Mouse (Mus musculus) lung, adult 2 months (tissue): Measurements from ENCODE around the gene Acox3. TPM values are rescaled to one million over a fixed set of nuclear protein-coding genes. Genes with fewer than 3 reads are reported as not detected.

Experiments
- DNase-seq: peaks from one replicate; pipeline ENCODE4 v3.0.0; 2022
- H3K4me1 ChIP-seq: fragments of 200-500 bp; 2 replicates; pipeline ENCODE4 v1.6.1; 2011; ENCODE audit warnings: low read length; ENCODE audit not compliant: control insufficient read depth, insufficient read depth
- H3K4me3 ChIP-seq: fragments of 200-500 bp; replicated peaks from 2 replicates; pipeline ENCODE3; 2011; ENCODE audit warnings: low read depth, mild to moderate bottlenecking, control low read depth, low read length; ENCODE audit errors: extremely low read depth
- CTCF ChIP-seq: fragments of 200-500 bp; IDR thresholded peaks from 2 replicates; pipeline ENCODE4 v1.5.1; 2011; ENCODE audit warnings: mild to moderate bottlenecking, low read length, control low read depth; ENCODE audit not compliant: insufficient read depth
- POLR2A ChIP-seq: fragments of 200-500 bp; IDR thresholded peaks from 2 replicates; pipeline ENCODE4 v1.6.1; 2011; ENCODE audit warnings: low read depth, mild to moderate bottlenecking, control low read depth, low read length, borderline replicate concordance; ENCODE audit errors: extremely low read depth
- WGBS: fragments of 180-500 bp; shearing (Covaris S2); methylation state at CpG from one replicate; pipeline ENCODE4 v1.1.7; 2018; 5-methylcytosine and 5-hydroxymethylcytosine counted together
- polyA plus RNA-seq: library from polyadenylated mRNA; depleted of rRNA; stranded (reverse); fragments of >200 nt; gene quantifications from 2 replicates; pipeline ENCODE4 v1.2.3, GENCODE M21; 2012

Acox3 gene
- polyA plus RNA-seq, 1 experiment, result 53.8 TPM

DNA sequence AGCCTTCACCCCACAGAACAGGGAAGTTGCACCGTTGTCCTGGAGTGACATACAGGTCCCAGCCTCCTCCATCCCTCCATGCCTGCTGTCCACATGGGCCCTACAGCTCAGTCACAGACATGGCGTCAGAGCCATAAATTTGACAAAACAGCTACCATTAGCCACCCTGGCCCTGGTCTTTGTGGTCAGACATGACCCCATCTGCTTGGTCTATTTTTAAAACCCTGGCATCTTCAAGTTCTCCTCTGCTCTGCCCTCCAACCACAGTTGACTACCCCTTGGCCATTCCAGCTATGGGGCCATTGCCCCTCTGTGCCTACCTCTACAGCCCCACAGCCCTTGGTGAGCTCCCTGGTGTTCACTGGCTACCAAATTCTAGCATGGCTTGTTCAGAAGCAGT, 27.1 kb downstream of the Acox3 start:
- Histone ChIP-seq H3K4me1 (no peaks in the 10 kb centered on the region), H3K4me3 (no peak overlapping the region)
- DNase-seq, result no peak
- TF ChIP-seq CTCF (no peak), POLR2A (no peak)
- 75% methylated on average over 2 of the region's 2 CpGs for WGBS

GRCm38 (mm10) chr5:35610381-35610780, 27.5 kb downstream of the Acox3 start:
- no peak for DNase-seq
- no peak for TF ChIP-seq POLR2A
- TF ChIP-seq CTCF, result no peak
- Histone ChIP-seq H3K4me3 (no peak overlapping the region), H3K4me1 (no peaks in the 10 kb centered on the region)
- 91% methylated on average over 7 of the region's 7 CpGs for WGBS

DNA sequence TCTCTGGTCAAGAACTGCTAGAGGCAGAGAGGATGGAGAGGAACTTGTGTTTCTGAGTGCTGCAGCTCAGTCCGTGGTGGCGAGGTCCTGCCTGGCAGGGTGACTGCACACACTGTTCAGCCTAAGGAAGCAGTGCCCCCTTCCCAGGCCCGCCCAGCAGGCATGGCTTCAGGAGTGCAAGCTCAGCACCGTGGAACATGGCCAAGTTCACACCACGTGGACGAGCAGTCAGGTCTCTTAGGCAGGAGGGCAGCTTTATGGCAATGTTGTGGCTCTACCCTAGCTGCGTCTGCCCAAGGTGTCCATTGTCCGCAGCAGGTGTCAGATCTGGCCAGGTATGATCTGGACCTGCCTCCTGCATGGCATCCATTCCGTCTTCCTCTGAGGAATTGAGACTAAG, 28.3 kb downstream of the Acox3 start:
- no peak for DNase-seq
- H3K4me1 ChIP-seq, result no peaks in the 10 kb centered on the region
- WGBS, result 76% methylated on average over 9 of the region's 9 CpGs
- H3K4me3 ChIP-seq, result no peak overlapping the region
- TF ChIP-seq POLR2A (no peak), CTCF (no peak)

GRCm38 (mm10) chr5:35611900-35612299, 29.1 kb downstream of the Acox3 start:
- TF ChIP-seq CTCF, result no peak
- TF ChIP-seq POLR2A, result no peak
- DNase-seq, result no peak

GRCm38 (mm10) chr5:35612722-35613121, 29.9 kb downstream of the Acox3 start:
- Histone ChIP-seq H3K4me3 (no peak overlapping the region), H3K4me1 (no peaks in the 10 kb centered on the region)
- 90% methylated on average over 8 of the region's 8 CpGs for WGBS
- TF ChIP-seq POLR2A (no peak), CTCF (no peak)
- DNase-seq, result no peak

More at GRCm38 (mm10) chr5:35611900-35612299, 29.1 kb downstream of the Acox3 start:
- WGBS, result 77% methylated on average over 11 of the region's 11 CpGs
- Histone ChIP-seq H3K4me3 (no peak overlapping the region), H3K4me1 (no peaks in the 10 kb centered on the region)

DNA sequence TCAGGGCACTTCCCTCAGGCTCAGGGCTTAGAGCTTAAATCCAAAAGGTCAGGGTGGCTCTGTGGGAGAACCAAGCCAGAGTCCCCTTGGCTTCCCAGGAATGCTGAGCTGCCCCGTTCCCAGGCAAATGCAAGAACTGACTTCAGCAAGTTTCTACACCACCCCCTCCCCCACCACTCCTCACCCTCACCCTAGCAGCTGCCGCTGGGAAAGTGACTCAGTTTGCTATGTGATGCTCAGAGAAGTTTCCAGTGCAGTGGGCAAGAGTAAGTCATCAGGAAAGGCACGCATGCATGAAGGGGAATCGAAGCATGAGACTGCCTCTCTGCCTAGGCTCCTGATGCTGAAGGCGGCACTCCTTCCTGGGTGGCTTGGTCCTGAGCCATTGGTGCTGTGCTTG, 34.1 kb downstream of the Acox3 start:
- 51% methylated on average over 5 of the region's 5 CpGs for WGBS
- Histone ChIP-seq H3K4me3 (no peak overlapping the region), H3K4me1 (no peaks in the 10 kb centered on the region)
- no peak for DNase-seq
- TF ChIP-seq CTCF (no peak), POLR2A (no peak)

DNA sequence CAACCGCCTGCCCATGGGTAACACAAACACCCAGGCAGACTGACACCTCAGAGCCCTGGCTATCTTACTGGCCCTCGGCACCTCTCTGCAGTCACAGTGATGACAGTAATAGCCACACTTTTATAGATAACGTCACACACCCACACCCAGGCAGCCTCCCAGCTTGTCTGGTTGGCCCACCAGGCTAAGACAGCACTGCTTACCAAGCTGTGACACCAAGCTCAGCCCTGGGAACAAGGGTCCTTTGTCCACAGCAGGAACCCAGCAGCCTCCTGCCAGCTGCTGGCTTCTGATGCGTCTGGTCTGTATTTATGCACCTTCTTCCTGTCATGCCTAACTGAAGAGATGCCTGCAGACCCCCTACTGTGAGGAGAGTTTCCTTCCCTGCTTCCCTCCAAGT, 38.3 kb downstream of the Acox3 start:
- Histone ChIP-seq H3K4me1 (no peaks in the 10 kb centered on the region), H3K4me3 (no peak overlapping the region)
- no peak for DNase-seq
- TF ChIP-seq CTCF (no peak), POLR2A (no peak)
- WGBS, result 46% methylated on average over 4 of the region's 4 CpGs

DNA sequence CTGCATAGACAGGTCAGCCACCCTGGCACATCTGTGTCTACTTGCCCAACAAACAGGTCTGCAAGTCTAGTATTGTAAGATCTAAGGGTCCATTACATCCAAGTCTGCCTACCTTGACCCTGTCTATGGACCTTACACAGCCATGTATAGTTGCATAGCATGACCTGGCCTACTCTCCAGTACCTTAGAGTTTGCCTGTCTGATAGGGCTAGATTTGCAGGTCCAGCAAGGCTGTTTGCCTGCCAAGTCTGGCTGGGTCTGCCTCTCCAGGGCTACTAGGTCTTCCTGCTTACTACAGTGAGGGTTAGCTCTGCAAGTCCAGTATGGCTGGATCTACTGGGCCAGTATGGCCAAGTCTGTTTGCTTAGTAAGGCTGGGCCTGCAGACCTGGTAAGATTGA, 41.0 kb downstream of the Acox3 start:
- no peak overlapping the region for H3K4me3 ChIP-seq
- DNase-seq, result no peak
- H3K4me1 ChIP-seq, result no peaks in the 10 kb centered on the region
- TF ChIP-seq CTCF, result no peak
- no peak for TF ChIP-seq POLR2A

DNA sequence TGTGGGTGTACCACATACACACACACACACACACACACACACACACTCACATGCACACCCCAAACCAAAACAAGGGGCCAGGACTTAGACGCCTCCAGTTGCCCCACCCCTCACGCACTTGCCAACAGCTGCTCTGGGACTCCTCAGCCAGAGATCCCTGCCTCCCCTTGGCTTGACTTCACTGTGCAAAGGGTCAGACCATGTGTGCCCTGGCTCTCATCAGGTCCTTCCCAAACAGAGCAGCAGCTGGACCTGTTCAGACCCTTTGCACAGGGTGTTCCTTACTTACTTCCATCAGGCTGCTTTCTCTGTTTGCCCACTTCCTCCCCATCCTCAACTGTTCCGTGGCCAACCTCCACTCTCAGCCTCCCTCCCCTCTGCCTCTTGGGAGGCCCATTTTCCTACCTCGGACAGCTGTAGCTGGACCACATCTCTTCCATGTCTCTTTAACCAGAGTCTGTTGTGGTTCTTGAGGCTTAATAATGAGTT, 42.0 kb downstream of the Acox3 start:
- H3K4me1 ChIP-seq, result no peaks in the 10 kb centered on the region
- no peak for DNase-seq
- no peak overlapping the region for H3K4me3 ChIP-seq
- TF ChIP-seq CTCF (no peak), POLR2A (no peak)
- 46% methylated on average over 4 of the region's 4 CpGs for WGBS

DNA sequence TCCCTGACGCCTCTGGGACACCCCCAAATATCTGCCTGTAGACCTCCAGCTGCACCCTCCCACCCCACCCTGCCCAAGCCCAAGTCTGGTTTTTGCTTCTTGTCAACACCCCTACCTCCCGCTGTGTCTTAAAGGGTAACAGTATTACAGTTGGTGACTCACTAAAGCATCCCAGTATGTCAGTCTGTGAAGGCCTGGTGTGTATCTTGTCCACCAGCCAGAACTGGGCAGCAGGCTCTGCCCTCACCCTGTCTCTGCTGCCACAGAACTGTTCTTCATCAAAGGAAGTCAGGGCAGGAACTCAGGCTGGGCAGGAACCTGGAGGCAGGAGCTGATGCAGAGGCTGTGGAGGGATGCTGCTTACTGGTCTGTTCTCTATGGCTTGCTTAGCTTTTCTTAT, 43.6 kb downstream of the Acox3 start:
- WGBS, result 82% methylated on average over 2 of the region's 2 CpGs
- H3K4me1 ChIP-seq, result no peaks in the 10 kb centered on the region

DNA sequence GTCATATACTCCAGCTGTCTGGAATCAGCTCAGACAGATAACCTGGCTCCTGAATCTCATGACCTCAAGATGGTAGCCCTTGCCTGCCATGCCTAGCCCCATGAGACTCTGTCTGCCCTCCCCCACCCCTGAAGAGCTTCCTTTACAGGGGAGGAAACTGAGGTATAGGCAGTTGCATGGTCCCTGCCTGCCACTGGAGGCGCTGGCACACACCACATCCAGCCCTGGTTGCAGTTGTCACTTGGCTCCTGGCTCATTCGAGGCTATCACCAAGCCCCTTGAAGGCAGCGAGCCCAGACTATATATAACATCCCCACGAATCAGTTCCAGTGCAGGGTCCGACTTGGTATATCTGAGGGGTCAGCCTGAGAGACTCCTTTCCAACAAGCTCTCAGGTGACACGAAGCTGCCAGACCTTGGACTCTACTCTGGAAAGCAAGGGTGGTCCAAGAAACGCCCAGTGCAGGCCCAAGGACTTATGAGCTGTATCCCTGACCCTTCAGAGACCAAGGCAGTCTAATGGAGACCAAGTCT, 44.5 kb downstream of the Acox3 start:
- 59% methylated on average over 7 of the region's 7 CpGs for WGBS
- H3K4me3 ChIP-seq, result no peak overlapping the region
- DNase-seq, result no peak
- TF ChIP-seq POLR2A (no peak), CTCF (peak; percentile 40; the same call in 1 of the 2 replicates)
- H3K4me1 ChIP-seq, result no peaks in the 10 kb centered on the region

More for the DNA sequence above, 43.6 kb downstream of the Acox3 start:
- DNase-seq, result no peak
- TF ChIP-seq CTCF (no peak), POLR2A (no peak)
- H3K4me3 ChIP-seq, result no peak overlapping the region
